Mouse (Mus musculus): ENCODE measurements around the gene Gsdma3. TPM values are rescaled to one million over a fixed set of nuclear protein-coding genes. Genes with fewer than 3 reads are reported as not detected.
A peak's percentile ranks its signal among the peaks of the same experiment; 100 is the strongest.
"Not testable (repeated sequence)": the region's sequence is repeated elsewhere in the genome, so short reads cannot be mapped to it uniquely, and the experiment has no call there.

Gene Gsdma3
- polyA plus RNA-seq, 1 experiment: not detected

DNA sequence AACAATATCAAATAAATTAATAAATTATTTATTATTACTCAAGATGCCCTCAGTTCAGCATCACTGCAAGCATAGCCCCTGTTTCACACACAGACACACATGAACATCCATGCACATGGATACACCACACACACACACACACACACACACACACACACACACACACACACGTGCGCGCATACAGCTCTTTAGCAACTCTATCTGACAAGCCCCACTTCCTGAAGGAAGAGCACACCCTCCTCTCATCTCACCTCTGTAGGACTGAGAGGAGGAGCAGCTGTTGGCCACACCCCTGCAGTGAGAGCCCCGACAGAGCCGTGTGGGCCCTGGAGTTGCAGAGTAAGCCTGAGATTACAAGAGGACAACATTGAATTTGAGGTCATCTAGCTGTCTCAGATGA is 13.9 kb downstream of the Gsdma3 start:
- H3K27me3 ChIP-seq (ENCODE audit: control insufficient read depth, insufficient read depth, insufficient read length): peaks cover 23% of the 10 kb centered on the region
- H3K36me3 ChIP-seq (ENCODE audit: control insufficient read depth, insufficient read depth): no peaks in the 10 kb centered on the region
- H3K79me3 ChIP-seq (ENCODE audit: low read depth): no peaks in the 10 kb centered on the region
- no peaks in the 10 kb centered on the region for H3K79me2 ChIP-seq (ENCODE audit: control insufficient read depth, insufficient read depth)
- no peak overlapping the region for H3K4me3 ChIP-seq (ENCODE audit: insufficient read depth, poor library complexity, severe bottlenecking)
- no peak overlapping the region for H3ac ChIP-seq (ENCODE audit: control insufficient read depth, insufficient read length, low read depth)
- no peak for TF ChIP-seq CEBPB (IDR thresholded peaks at IDR 0.05; ENCODE audit: low read depth)
- TF ChIP-seq MAX (IDR thresholded peaks at IDR 0.05): no peak
- no peak for TF ChIP-seq CTCF (IDR thresholded peaks at IDR 0.05; ENCODE audit: control insufficient read depth, insufficient read depth, insufficient read length)
- no peak for TF ChIP-seq USF1 (IDR thresholded peaks at IDR 0.05; ENCODE audit: low read depth)
- TF ChIP-seq FOSL1 (IDR thresholded peaks at IDR 0.05; ENCODE audit: insufficient read depth, low read length, poor library complexity, severe bottlenecking): no peak
- no peak for TF ChIP-seq MYOD1 (IDR thresholded peaks at IDR 0.05; ENCODE audit: control insufficient read depth, insufficient read length, low read depth)
- TF ChIP-seq MYOG (IDR thresholded peaks at IDR 0.05; ENCODE audit: control insufficient read depth, extremely low read depth, insufficient read length): no peak

DNA sequence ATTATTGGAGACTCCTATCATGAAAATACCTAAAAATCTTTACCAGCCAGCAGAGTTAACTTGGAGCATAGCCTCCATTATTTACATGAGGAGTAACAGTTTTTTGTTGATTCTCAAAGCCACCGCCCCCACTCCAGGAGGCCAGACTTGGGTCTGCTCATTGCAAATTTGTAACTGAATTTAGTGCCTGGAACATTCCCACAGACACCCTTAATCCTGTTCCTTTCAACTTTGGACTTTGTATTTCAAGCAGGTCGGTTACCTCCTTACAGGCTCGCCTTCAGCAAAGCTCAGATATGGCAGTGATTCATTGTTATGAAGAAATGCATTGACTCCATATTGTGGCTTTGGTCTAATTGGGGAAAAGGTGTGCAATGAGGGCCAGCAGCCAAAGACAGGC is 18.6 kb downstream of the Gsdma3 start:
- TF ChIP-seq MYOG (IDR thresholded peaks at IDR 0.05; ENCODE audit: control insufficient read depth, extremely low read depth, insufficient read length) (no peak), MYOD1 (IDR thresholded peaks at IDR 0.05; ENCODE audit: control insufficient read depth, insufficient read length, low read depth) (no peak), MAX (IDR thresholded peaks at IDR 0.05) (no peak), USF1 (IDR thresholded peaks at IDR 0.05; ENCODE audit: low read depth) (no peak), CEBPB (IDR thresholded peaks at IDR 0.05; ENCODE audit: low read depth) (no peak), FOSL1 (IDR thresholded peaks at IDR 0.05; ENCODE audit: insufficient read depth, low read length, poor library complexity, severe bottlenecking) (no peak)
- Histone ChIP-seq H3K79me3 (ENCODE audit: low read depth) (no peaks in the 10 kb centered on the region), H3K36me3 (ENCODE audit: control insufficient read depth, insufficient read depth) (no peaks in the 10 kb centered on the region), H3K27me3 (ENCODE audit: control insufficient read depth, insufficient read depth, insufficient read length) (peaks cover 47% of the 10 kb centered on the region), H3K4me3 (ENCODE audit: insufficient read depth, poor library complexity, severe bottlenecking) (no peak overlapping the region), H3K79me2 (ENCODE audit: control insufficient read depth, insufficient read depth) (no peaks in the 10 kb centered on the region), H3ac (ENCODE audit: control insufficient read depth, insufficient read length, low read depth) (no peak overlapping the region)

DNA sequence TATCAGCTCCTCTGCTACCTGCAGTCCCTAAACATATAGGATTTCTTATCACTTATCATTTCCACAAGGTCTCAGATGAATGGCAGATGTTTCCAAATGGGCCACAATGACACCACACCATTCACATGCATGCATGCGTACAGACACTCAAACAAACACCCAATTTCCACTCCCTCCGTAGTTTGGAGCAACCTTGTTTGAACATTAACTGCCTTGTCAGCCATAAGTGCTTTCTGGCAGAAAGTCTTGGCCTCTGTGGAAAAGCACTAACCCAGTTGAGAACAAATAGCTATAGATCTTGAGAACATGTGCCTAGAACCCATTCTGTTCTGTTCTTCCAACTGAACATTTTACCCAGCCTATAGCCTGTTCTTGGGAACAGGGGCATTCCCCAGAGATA is 19.8 kb downstream of the Gsdma3 start:
- Histone ChIP-seq H3ac (ENCODE audit: control insufficient read depth, insufficient read length, low read depth) (no peak overlapping the region), H3K4me3 (ENCODE audit: insufficient read depth, poor library complexity, severe bottlenecking) (no peak overlapping the region), H3K79me2 (ENCODE audit: control insufficient read depth, insufficient read depth) (no peaks in the 10 kb centered on the region), H3K27me3 (ENCODE audit: control insufficient read depth, insufficient read depth, insufficient read length) (peaks cover 51% of the 10 kb centered on the region), H3K36me3 (ENCODE audit: control insufficient read depth, insufficient read depth) (no peaks in the 10 kb centered on the region), H3K79me3 (ENCODE audit: low read depth) (no peaks in the 10 kb centered on the region)
- TF ChIP-seq FOSL1 (IDR thresholded peaks at IDR 0.05; ENCODE audit: insufficient read depth, low read length, poor library complexity, severe bottlenecking) (no peak), MYOG (IDR thresholded peaks at IDR 0.05; ENCODE audit: control insufficient read depth, extremely low read depth, insufficient read length) (no peak), MYOD1 (IDR thresholded peaks at IDR 0.05; ENCODE audit: control insufficient read depth, insufficient read length, low read depth) (no peak), CEBPB (IDR thresholded peaks at IDR 0.05; ENCODE audit: low read depth) (no peak)

DNA sequence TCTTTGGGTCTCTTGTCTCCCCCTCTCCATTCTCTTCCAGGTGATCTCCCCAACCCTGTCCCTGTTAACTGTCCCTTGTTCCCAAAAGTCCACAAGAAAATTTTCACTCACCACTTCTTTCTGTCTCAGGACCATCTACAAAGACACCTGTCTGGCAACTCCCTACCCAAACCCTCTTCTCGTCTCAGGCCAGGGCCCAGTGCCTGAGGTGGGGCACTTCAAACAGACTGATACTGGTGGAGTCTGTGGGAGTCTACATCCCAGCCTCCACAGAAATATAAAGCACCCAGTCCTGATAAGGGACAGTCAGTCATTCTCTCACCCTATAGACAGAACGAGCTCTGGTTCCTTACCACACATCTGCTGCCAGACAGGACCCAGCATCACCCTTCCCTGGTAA is 20.3 kb downstream of the Gsdma3 start, which contains the start of gene Gsdma2:
Gsdma2 (plus strand) TSS at position 301 of the 400 bp plus-strand sequence.
- Histone ChIP-seq H3K27me3 (ENCODE audit: control insufficient read depth, insufficient read depth, insufficient read length) (peaks cover 49% of the 10 kb centered on the region), H3ac (ENCODE audit: control insufficient read depth, insufficient read length, low read depth) (no peak within 1 kb of the TSS), H3K4me3 (ENCODE audit: insufficient read depth, poor library complexity, severe bottlenecking) (no peak within 1 kb of the TSS), H3K36me3 (ENCODE audit: control insufficient read depth, insufficient read depth) (no peaks in the 10 kb centered on the region), H3K79me2 (ENCODE audit: control insufficient read depth, insufficient read depth) (no peaks in the 10 kb centered on the region), H3K79me3 (ENCODE audit: low read depth) (no peaks in the 10 kb centered on the region)
- TF ChIP-seq MYOG (IDR thresholded peaks at IDR 0.05; ENCODE audit: control insufficient read depth, extremely low read depth, insufficient read length) (no peak), FOSL1 (IDR thresholded peaks at IDR 0.05; ENCODE audit: insufficient read depth, low read length, poor library complexity, severe bottlenecking) (no peak), MYOD1 (IDR thresholded peaks at IDR 0.05; ENCODE audit: control insufficient read depth, insufficient read length, low read depth) (no peak), CTCF (IDR thresholded peaks at IDR 0.05; ENCODE audit: control insufficient read depth, insufficient read depth, insufficient read length) (no peak), CEBPB (IDR thresholded peaks at IDR 0.05; ENCODE audit: low read depth) (no peak), MAX (IDR thresholded peaks at IDR 0.05) (no peak), USF1 (IDR thresholded peaks at IDR 0.05; ENCODE audit: low read depth) (no peak)

DNA sequence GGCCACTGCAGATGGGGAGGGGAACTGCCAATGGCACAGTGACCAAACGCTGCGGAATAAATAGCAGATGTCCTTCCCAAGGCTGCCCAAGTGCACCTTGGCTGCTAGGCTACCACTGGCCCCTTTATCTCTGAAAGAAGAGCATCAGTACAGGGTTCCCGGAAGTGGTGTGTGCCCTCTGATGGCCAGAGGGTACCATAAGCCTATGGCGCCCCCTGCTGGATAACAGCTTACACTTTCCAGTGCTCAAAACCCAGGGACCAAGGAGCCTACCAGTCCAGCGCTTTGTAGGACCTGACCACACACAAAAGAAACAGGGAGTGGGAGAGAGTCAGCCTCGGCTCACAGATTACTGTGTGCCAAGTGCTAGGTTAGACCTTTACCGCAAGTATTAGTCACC is 28.9 kb downstream of the Gsdma3 start:
- H3K27me3 ChIP-seq (ENCODE audit: control insufficient read depth, insufficient read depth, insufficient read length): peaks cover 42% of the 10 kb centered on the region
- H3K4me3 ChIP-seq (ENCODE audit: insufficient read depth, poor library complexity, severe bottlenecking); H3K79me3 ChIP-seq (ENCODE audit: low read depth); H3K79me2 ChIP-seq (ENCODE audit: control insufficient read depth, insufficient read depth); H3K36me3 ChIP-seq (ENCODE audit: control insufficient read depth, insufficient read depth); H3ac ChIP-seq (ENCODE audit: control insufficient read depth, insufficient read length, low read depth): not testable (repeated sequence)
- TF ChIP-seq CTCF (IDR thresholded peaks at IDR 0.05; ENCODE audit: control insufficient read depth, insufficient read depth, insufficient read length): peak; percentile 10

DNA sequence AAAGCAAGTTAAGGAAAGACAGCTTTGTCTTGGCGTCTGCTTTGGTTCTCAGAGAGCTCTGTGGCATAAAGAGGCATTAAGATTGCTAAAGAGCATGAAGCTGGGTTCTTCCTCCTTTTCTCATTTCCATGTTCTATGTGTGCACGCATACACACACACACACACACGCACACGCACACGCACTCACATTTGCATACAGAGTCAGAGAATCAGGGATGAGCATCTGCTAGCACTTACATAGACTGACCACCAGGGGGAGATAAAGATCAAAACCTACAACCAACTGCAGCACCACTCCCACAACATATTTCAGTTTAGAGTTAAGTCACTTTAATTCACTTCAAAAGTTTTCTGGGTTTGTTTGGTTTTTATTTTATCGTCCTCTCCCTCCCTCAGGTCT is 34.4 kb downstream of the Gsdma3 start:
- Histone ChIP-seq H3K27me3 (ENCODE audit: control insufficient read depth, insufficient read depth, insufficient read length) (peaks cover 41% of the 10 kb centered on the region), H3ac (ENCODE audit: control insufficient read depth, insufficient read length, low read depth) (no peak overlapping the region), H3K4me3 (ENCODE audit: insufficient read depth, poor library complexity, severe bottlenecking) (no peak overlapping the region), H3K36me3 (ENCODE audit: control insufficient read depth, insufficient read depth) (no peaks in the 10 kb centered on the region), H3K79me3 (ENCODE audit: low read depth) (no peaks in the 10 kb centered on the region), H3K79me2 (ENCODE audit: control insufficient read depth, insufficient read depth) (no peaks in the 10 kb centered on the region)
- TF ChIP-seq CTCF (IDR thresholded peaks at IDR 0.05; ENCODE audit: control insufficient read depth, insufficient read depth, insufficient read length) (peak; percentile 36), USF1 (IDR thresholded peaks at IDR 0.05; ENCODE audit: low read depth) (no peak)
